17 mouse cellular contexts compared by ENCODE assay signal in genomic region chr4:119976428-119977168, GRCm38 (mm10).
A peak's percentile ranks its signal among the peaks of the same experiment; 100 is the strongest.
DNase-seq lines count a peak whose midpoint lies in the region; ATAC-seq and TF ChIP-seq lines count a peak whose summit lies in the region.
"Had no signal": no experiment of that assay in that cellular context is flagged by ENCODE, and none has a peak within 500 bp of the region (broad histone marks: within the 10 kb centered on the region; RNA-seq: fewer than 3 reads in every experiment).

No protein-coding gene starts in this region.

- 0 out of 2 replicates have a peak overlapping the region, but pooled peaks have one; percentile 33 for H3K27ac ChIP-seq in forebrain, embryonic 10.5 days
- no peak overlapping the region for H3K27ac ChIP-seq in forebrain, embryonic 16.5 days (ENCODE audit: low read length)
- no peak overlapping the region for H3K27ac ChIP-seq in kidney, embryonic 15.5 days
- H3K27ac ChIP-seq in spleen, adult 2 months (ENCODE audit: insufficient read depth, low read length): peak overlapping the region; percentile 40; the same call in 1 of the 2 replicates
- H3K27ac ChIP-seq: embryonic facial prominence, embryonic 13.5 days; lung, embryonic 15.5 days had no signal

- no peak overlapping the region for H3K9ac ChIP-seq in forebrain, embryonic 16.5 days (replicated peaks; ENCODE audit: low read depth, low read length)
- no peak overlapping the region for H3K9ac ChIP-seq in kidney, embryonic 15.5 days
- H3K9ac ChIP-seq: embryonic facial prominence, embryonic 13.5 days; lung, embryonic 15.5 days had no signal

- H3K27me3 ChIP-seq in forebrain, embryonic 10.5 days (ENCODE audit: poor library complexity, severe bottlenecking): no peaks in the 10 kb centered on the region
- no peaks in the 10 kb centered on the region for H3K27me3 ChIP-seq in forebrain, embryonic 16.5 days (replicated peaks; ENCODE audit: control insufficient read depth, insufficient read depth, low read length)
- H3K27me3 ChIP-seq in kidney, embryonic 15.5 days: no peaks in the 10 kb centered on the region
- no peaks in the 10 kb centered on the region for H3K27me3 ChIP-seq in spleen, adult 2 months (ENCODE audit: control insufficient read depth, insufficient read depth, low read length)
- H3K27me3 ChIP-seq: embryonic facial prominence, embryonic 13.5 days; lung, embryonic 15.5 days had no signal

- no peaks in the 10 kb centered on the region for H3K36me3 ChIP-seq in forebrain, embryonic 10.5 days (replicated peaks)
- no peaks in the 10 kb centered on the region for H3K36me3 ChIP-seq in forebrain, embryonic 16.5 days (ENCODE audit: control insufficient read depth, insufficient read depth)
- H3K36me3 ChIP-seq in kidney, embryonic 15.5 days: no peaks in the 10 kb centered on the region
- no peaks in the 10 kb centered on the region for H3K36me3 ChIP-seq in spleen, adult 2 months (ENCODE audit: control insufficient read depth, insufficient read depth, low read length)
- H3K36me3 ChIP-seq: embryonic facial prominence, embryonic 13.5 days; lung, embryonic 15.5 days had no signal

- TF ChIP-seq POLR2A in spleen, adult 2 months (IDR thresholded peaks at IDR 0.05; ENCODE audit: low read depth, low read length): no peak

- 56% methylated on average over 3 of the region's 3 CpGs for WGBS in forebrain, embryonic 10.5 days
- 24% methylated on average over 3 of the region's 3 CpGs for WGBS in forebrain, embryonic 16.5 days
- 27% methylated on average over 3 of the region's 3 CpGs for WGBS in kidney, embryonic 15.5 days
- 15% methylated on average over 3 of the region's 3 CpGs for WGBS in spleen, adult 2 months

- DNase-seq in forebrain, embryonic 10.5 days (ENCODE audit: extremely low spot score, low spot score): no peak
- no peak for DNase-seq in kidney, adult 11 months
- DNase-seq in spleen, adult 2 months (ENCODE audit: low read depth in 1 of 2, low spot score in 2 of 2): no peak
- no peak for DNase-seq in spleen, postnatal 14 days (ENCODE audit: low spot score in 2 of 2)
- no peak for DNase-seq in gastrocnemius, postnatal 25 days
- DNase-seq: cerebellum, postnatal 14 days; gastrocnemius, postnatal 10 days; heart, postnatal 36 days; kidney, postnatal 25 days; right cerebral cortex, postnatal 4 days had no signal

- H3K4me3 ChIP-seq in forebrain, embryonic 10.5 days: no peak overlapping the region
- H3K4me3 ChIP-seq in forebrain, embryonic 16.5 days (replicated peaks; ENCODE audit: low read length): no peak overlapping the region
- H3K4me3 ChIP-seq in kidney, embryonic 15.5 days (replicated peaks): no peak overlapping the region
- no peak overlapping the region for H3K4me3 ChIP-seq in spleen, adult 2 months (ENCODE audit: extremely low read depth, insufficient read depth, insufficient read length)
- H3K4me3 ChIP-seq: embryonic facial prominence, embryonic 13.5 days; lung, embryonic 15.5 days had no signal

- peaks cover 28% of the 10 kb centered on the region for H3K4me1 ChIP-seq in forebrain, embryonic 10.5 days
- H3K4me1 ChIP-seq in forebrain, embryonic 16.5 days (replicated peaks; ENCODE audit: control insufficient read depth, insufficient read depth, low read length): peaks cover 19% of the 10 kb centered on the region
- H3K4me1 ChIP-seq in kidney, embryonic 15.5 days: no peaks in the 10 kb centered on the region
- peaks cover 33% of the 10 kb centered on the region; the same call in 1 of the 2 replicates for H3K4me1 ChIP-seq in spleen, adult 2 months (ENCODE audit: control insufficient read depth, insufficient read depth, insufficient read length)
- H3K4me1 ChIP-seq: embryonic facial prominence, embryonic 13.5 days had no signal

- ATAC-seq in forebrain, embryonic 16.5 days: no peak
- 0 out of 2 replicates have a peak, but pooled peaks have one; percentile 12 for ATAC-seq in kidney, embryonic 15.5 days (replicated peaks; ENCODE audit: low FRiP score)
- ATAC-seq in erythroblast, adult 5-6 weeks (replicated peaks; ENCODE audit: low FRiP score, poor library complexity, severe bottlenecking): no peak
- ATAC-seq: intestine, embryonic 16.5 days had no signal

- no peaks in the 10 kb centered on the region for H3K9me3 ChIP-seq in forebrain, embryonic 10.5 days
- H3K9me3 ChIP-seq in forebrain, embryonic 16.5 days (ENCODE audit: control insufficient read depth, low read length): no peaks in the 10 kb centered on the region
- no peaks in the 10 kb centered on the region for H3K9me3 ChIP-seq in kidney, embryonic 15.5 days (replicated peaks)
- H3K9me3 ChIP-seq: embryonic facial prominence, embryonic 13.5 days; lung, embryonic 15.5 days had no signal

- H3K4me2 ChIP-seq in forebrain, embryonic 16.5 days (ENCODE audit: low read length): no peak overlapping the region
- H3K4me2 ChIP-seq in kidney, embryonic 15.5 days: no peak overlapping the region
- H3K4me2 ChIP-seq: embryonic facial prominence, embryonic 13.5 days; heart, embryonic 11.5 days; lung, embryonic 15.5 days had no signal

- no peak for TF ChIP-seq CTCF in spleen, adult 2 months (IDR thresholded peaks at IDR 0.05; ENCODE audit: extremely low read depth, insufficient read depth, insufficient read length, insufficient replicate concordance)

Comparison
In these comparisons a context has a peak if more than half of its experiments do, and no peak if none do; other contexts are left out.
1. H3K27ac ChIP-seq: peak in forebrain, embryonic 10.5 days (single experiment) and spleen, adult 2 months (single experiment); none in forebrain, embryonic 16.5 days (single experiment) and kidney, embryonic 15.5 days (single experiment).